Mouse (Mus musculus): ENCODE measurements around the gene Igdcc4. TPM values are rescaled to one million over a fixed set of nuclear protein-coding genes. Genes with fewer than 3 reads are reported as not detected.

The Igdcc4 gene
- 0.59 and 1.1 TPM in 2 replicates for polyA plus RNA-seq (2012)

DNA sequence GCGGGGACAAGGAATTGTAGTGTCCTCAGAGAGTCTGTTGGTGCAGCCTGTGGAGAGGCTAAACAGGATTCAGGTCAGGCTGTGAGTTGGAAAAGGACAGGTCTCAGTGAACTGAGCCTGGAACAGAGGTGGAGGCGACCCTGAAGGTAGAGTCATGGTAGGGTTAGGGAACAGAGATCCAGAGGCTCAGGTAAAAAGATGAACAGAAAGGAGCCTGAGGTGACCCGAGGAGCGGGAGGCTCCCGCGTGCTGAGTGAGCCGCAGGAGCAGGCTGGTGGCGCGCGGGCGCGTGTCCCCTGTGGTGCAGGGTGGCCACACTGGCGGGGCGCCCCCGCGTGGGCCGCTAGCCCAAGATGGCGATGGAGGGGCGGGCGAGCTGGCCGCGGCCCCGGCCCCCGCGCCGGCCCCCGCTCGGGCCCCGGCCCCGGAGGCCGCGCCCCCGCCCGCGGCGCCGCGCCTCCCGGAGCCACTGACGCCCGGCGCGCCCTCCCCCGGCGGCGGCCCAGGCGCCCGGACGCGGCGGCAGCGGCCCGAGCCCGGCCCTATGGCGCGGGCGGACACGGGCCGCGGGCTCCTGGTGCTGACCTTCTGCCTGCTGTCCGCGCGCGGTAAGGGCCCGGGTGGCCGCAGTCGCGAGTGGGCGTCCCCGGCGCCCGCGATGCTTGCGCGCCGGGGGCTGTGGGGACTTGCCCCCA is at the start of gene Igdcc4:
Gene Igdcc4 (plus strand): TSS at position 496 of the 695 bp plus-strand sequence.

DNA sequence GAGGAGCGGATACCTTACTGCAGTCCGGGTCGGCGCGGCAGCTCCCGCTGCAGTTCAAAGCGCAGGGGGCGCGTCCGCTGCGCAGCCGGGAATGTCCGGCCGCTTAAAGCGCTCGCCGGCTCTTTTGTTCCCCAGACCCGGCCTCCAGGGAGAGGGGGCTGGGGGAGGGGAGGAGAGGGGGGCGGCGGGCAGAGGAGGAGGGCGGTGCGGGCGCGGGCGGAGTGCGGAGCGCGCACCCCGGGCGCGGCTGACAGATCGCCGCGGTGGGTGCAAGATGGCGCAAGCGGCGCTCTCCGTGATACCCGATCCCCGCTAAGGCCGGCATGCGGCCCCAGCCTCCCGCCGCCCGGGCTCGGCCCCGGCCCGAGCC is 39.6 kb downstream of the Igdcc4 start, which contains the start of gene Igdcc3:
Gene Igdcc3 (plus strand): TSS at position 254 of the 370 bp plus-strand sequence.

Other genes starting within 250 kb of the Igdcc4 start
- gene Slc24a1, start 149.9 kb upstream of the Igdcc4 start, polyA plus RNA-seq (2012), result not detected in 2 replicates
- 31.5 and 32.2 TPM in 2 replicates for gene Ints14, start 140.6 kb upstream of the Igdcc4 start, polyA plus RNA-seq (2012)
- gene Hacd3, start 79.8 kb upstream of the Igdcc4 start, polyA plus RNA-seq (2012), result 2.8 and 3.7 TPM in 2 replicates
- 9.0 and 11.3 TPM in 2 replicates for gene Dpp8, start 69.1 kb upstream of the Igdcc4 start, polyA plus RNA-seq (2012)
- not detected in 2 replicates for gene Igdcc3, start 39.7 kb downstream of the Igdcc4 start, polyA plus RNA-seq (2012)
- 5.2 and 6.4 TPM in 2 replicates for gene Parp16, start 93.9 kb downstream of the Igdcc4 start, polyA plus RNA-seq (2012)
- gene Cilp, start 163.7 kb downstream of the Igdcc4 start, polyA plus RNA-seq (2012), result not detected in 2 replicates
- 8.5 and 10.5 TPM in 2 replicates for gene Clpx, start 192.8 kb downstream of the Igdcc4 start, polyA plus RNA-seq (2012)
- 34.2 and 42.0 TPM in 2 replicates for gene Pdcd7, start 244.6 kb downstream of the Igdcc4 start, polyA plus RNA-seq (2012)